Comparison of ENCODE assay signal across 8 mouse cellular contexts in genomic region chr7:44745076-44745475, GRCm38 (mm10). TPM values are rescaled to one million over a fixed set of nuclear protein-coding genes. Genes with fewer than 3 reads are reported as not detected.
DNase-seq lines count a peak whose midpoint lies in the region; ATAC-seq and TF ChIP-seq lines count a peak whose summit lies in the region.

No protein-coding gene starts in this region.

- TF ChIP-seq CTCF in ES-Bruce4 (IDR thresholded peaks at IDR 0.05; ENCODE audit: low read depth, low read length), result peak; percentile 82
- peak; percentile 91 for TF ChIP-seq CTCF in liver, embryonic 14.5 days (IDR thresholded peaks at IDR 0.05; ENCODE audit: low read depth)

- peaks cover 9% of the 10 kb centered on the region; the same call in 1 of the 2 replicates for H3K36me3 ChIP-seq in ES-Bruce4 (ENCODE audit: control insufficient read depth, insufficient read depth, low read length, poor library complexity, severe bottlenecking)
- H3K36me3 ChIP-seq in forebrain, embryonic 11.5 days (ENCODE audit: control insufficient read depth, insufficient read depth, low read length), result no peaks in the 10 kb centered on the region
- H3K36me3 ChIP-seq in heart, embryonic 16.5 days (ENCODE audit: control insufficient read depth, insufficient read depth), result no peaks in the 10 kb centered on the region
- H3K36me3 ChIP-seq in liver, embryonic 14.5 days (replicated peaks; ENCODE audit: control insufficient read depth, insufficient read depth, low read depth), result no peaks in the 10 kb centered on the region
- H3K36me3 ChIP-seq in stomach, embryonic 15.5 days, result no peaks in the 10 kb centered on the region

- no peak for TF ChIP-seq POLR2A in ES-Bruce4 (IDR thresholded peaks at IDR 0.05; ENCODE audit: insufficient read depth, low read length)

- H3K27ac ChIP-seq in ES-Bruce4 (ENCODE audit: insufficient read depth, low read length), result no peak overlapping the region
- peak overlapping the region; percentile 55; the same call in 1 of the 2 replicates for H3K27ac ChIP-seq in forebrain, embryonic 11.5 days (ENCODE audit: low read depth, low read length)
- H3K27ac ChIP-seq in heart, embryonic 16.5 days (ENCODE audit: low read length), result no peak overlapping the region
- H3K27ac ChIP-seq in liver, embryonic 14.5 days, result no peak overlapping the region
- no peak overlapping the region for H3K27ac ChIP-seq in stomach, embryonic 15.5 days

- no peaks in the 10 kb centered on the region for H3K27me3 ChIP-seq in ES-Bruce4 (ENCODE audit: control insufficient read depth, insufficient read depth, low read length, poor library complexity, severe bottlenecking)
- no peaks in the 10 kb centered on the region for H3K27me3 ChIP-seq in forebrain, embryonic 11.5 days (ENCODE audit: control insufficient read depth, insufficient read depth, low read length)
- H3K27me3 ChIP-seq in heart, embryonic 16.5 days (ENCODE audit: control insufficient read depth, insufficient read depth, low read length), result no peaks in the 10 kb centered on the region
- H3K27me3 ChIP-seq in liver, embryonic 14.5 days (ENCODE audit: control insufficient read depth, insufficient read depth, low read length), result no peaks in the 10 kb centered on the region
- no peaks in the 10 kb centered on the region for H3K27me3 ChIP-seq in stomach, embryonic 15.5 days (replicated peaks)

- H3K9ac ChIP-seq in ES-Bruce4 (ENCODE audit: low read depth, poor library complexity, severe bottlenecking), result peak overlapping the region; percentile 45; the same call in 1 of the 2 replicates
- peak overlapping the region; percentile 63 for H3K9ac ChIP-seq in forebrain, embryonic 11.5 days (ENCODE audit: low read length)
- peak overlapping the region; percentile 74 for H3K9ac ChIP-seq in heart, embryonic 16.5 days (ENCODE audit: low read length)
- H3K9ac ChIP-seq in liver, embryonic 14.5 days (replicated peaks), result no peak overlapping the region
- peak overlapping the region; percentile 43 for H3K9ac ChIP-seq in stomach, embryonic 15.5 days

- under 1% methylated on average over 18 of the region's 18 CpGs for WGBS in forebrain, embryonic 11.5 days
- WGBS in heart, embryonic 16.5 days, result under 1% methylated on average over 18 of the region's 18 CpGs
- WGBS in liver, embryonic 14.5 days (ENCODE audit: insufficient replicate concordance), result 2% methylated on average over 18 of the region's 18 CpGs
- under 1% methylated on average over 18 of the region's 18 CpGs for WGBS in stomach, embryonic 15.5 days

- H3K4me1 ChIP-seq in ES-Bruce4 (ENCODE audit: control insufficient read depth, insufficient read depth, low read length), result peaks cover 3% of the 10 kb centered on the region
- peaks cover 11% of the 10 kb centered on the region; the same call in 1 of the 2 replicates for H3K4me1 ChIP-seq in forebrain, embryonic 11.5 days (replicated peaks; ENCODE audit: control insufficient read depth, insufficient read depth, low read length)
- peaks cover 14% of the 10 kb centered on the region for H3K4me1 ChIP-seq in heart, embryonic 16.5 days (ENCODE audit: control insufficient read depth, insufficient read depth, low read length)
- H3K4me1 ChIP-seq in liver, embryonic 14.5 days (replicated peaks; ENCODE audit: control insufficient read depth in 2 of 2, insufficient read depth in 2 of 2, low read length in 1 of 2), result peaks cover 14 to 18% of the 10 kb centered on the region in 2 experiments
- H3K4me1 ChIP-seq in stomach, embryonic 15.5 days, result peaks cover 13% of the 10 kb centered on the region

- H3K4me2 ChIP-seq in forebrain, embryonic 11.5 days (ENCODE audit: low read depth, low read length, severe bottlenecking), result peak overlapping the region; percentile 66
- peak overlapping the region; percentile 90 for H3K4me2 ChIP-seq in heart, embryonic 16.5 days (ENCODE audit: low read depth, low read length)
- peak overlapping the region; percentile 53 for H3K4me2 ChIP-seq in liver, embryonic 14.5 days (ENCODE audit: low read depth)
- H3K4me2 ChIP-seq in stomach, embryonic 15.5 days, result peak overlapping the region; percentile 91

- peak; percentile 50 for DNase-seq in c-Kit-positive CD71-positive TER-119-negative erythroid progenitor cells, embryonic 14.5 days (ENCODE audit: low read depth)
- DNase-seq in forebrain, embryonic 11.5 days (ENCODE audit: low spot score), result peak; percentile 91
- peak; percentile 88 to 91 for DNase-seq in kidney, postnatal 25 days
- peak; percentile 41 to 59 (median 47) for DNase-seq in liver, embryonic 14.5 days (ENCODE audit: low read depth in 3 of 3, low spot score in 3 of 3)
- peak; percentile 82 for DNase-seq in neural tube, embryonic 10.5 days (ENCODE audit: extremely low spot score, low spot score)

- TF ChIP-seq EP300 in ES-Bruce4 (IDR thresholded peaks at IDR 0.05; ENCODE audit: insufficient read depth, low read depth, low read length), result no peak
- TF ChIP-seq EP300 in liver, embryonic 14.5 days (IDR thresholded peaks at IDR 0.05; ENCODE audit: low read depth), result no peak

- peak overlapping the region; percentile 73 for H3K4me3 ChIP-seq in ES-Bruce4 (ENCODE audit: low read depth, low read length)
- H3K4me3 ChIP-seq in forebrain, embryonic 11.5 days (ENCODE audit: low read depth, low read length), result peak overlapping the region; percentile 35
- H3K4me3 ChIP-seq in heart, embryonic 16.5 days (ENCODE audit: low read length), result peak overlapping the region; percentile 52
- peak overlapping the region; percentile 12 to 46; a peak in 3 of 4 replicates for H3K4me3 ChIP-seq in liver, embryonic 14.5 days (ENCODE audit: insufficient read depth in 1 of 2, low read depth in 2 of 2, low read length in 2 of 2)
- peak overlapping the region; percentile 42 for H3K4me3 ChIP-seq in stomach, embryonic 15.5 days (replicated peaks)

- peak; percentile 60 for ATAC-seq in forebrain, embryonic 11.5 days (replicated peaks; ENCODE audit: low FRiP score)
- ATAC-seq in heart, embryonic 16.5 days (replicated peaks; ENCODE audit: extremely low read depth, insufficient read depth, low FRiP score), result peak; percentile 42
- ATAC-seq in liver, embryonic 14.5 days (ENCODE audit: insufficient read depth), result no peak
- peak; percentile 57 for ATAC-seq in stomach, embryonic 15.5 days (ENCODE audit: insufficient read depth, low FRiP score, low read depth)

- H3K9me3 ChIP-seq in ES-Bruce4 (replicated peaks; ENCODE audit: control insufficient read depth, insufficient read depth, low read length, poor library complexity, severe bottlenecking), result no peaks in the 10 kb centered on the region
- H3K9me3 ChIP-seq in forebrain, embryonic 11.5 days (ENCODE audit: control insufficient read depth, low read length), result no peaks in the 10 kb centered on the region
- H3K9me3 ChIP-seq in heart, embryonic 16.5 days (replicated peaks; ENCODE audit: control insufficient read depth, low read length), result no peaks in the 10 kb centered on the region
- H3K9me3 ChIP-seq in liver, embryonic 14.5 days (ENCODE audit: control insufficient read depth, low read length), result no peaks in the 10 kb centered on the region
- H3K9me3 ChIP-seq in stomach, embryonic 15.5 days, result no peaks in the 10 kb centered on the region

RNA-seq across cellular contexts. Expression of gene Vrk3, which starts 3.1 kb away (rescaled TPM):
- polyA plus RNA-seq in ES-Bruce4 (2011; ENCODE audit: insufficient read depth, insufficient read length, low read depth, missing spikeins), result 52.2 and 62.7 TPM in 2 replicates
- 41.7 and 42.2 TPM in 2 replicates for polyA plus RNA-seq in forebrain, embryonic 11.5 days (2014; fragmentation: Nextera tagmentation; extraction: Ambion mirVana)
- polyA plus RNA-seq in heart, embryonic 16.5 days (2015; fragmentation: Nextera tagmentation; extraction: Ambion mirVana), result 35.9 and 36.5 TPM in 2 replicates
- polyA plus RNA-seq in liver, embryonic 14.5 days (2012; rRNA removed), result 22.2 and 23.7 TPM in 2 replicates
- 20.4 and 22.2 TPM in 2 replicates for polyA plus RNA-seq in liver, embryonic 14.5 days (2014; fragmentation: Nextera tagmentation; extraction: Ambion mirVana)
- 32.5 and 33.2 TPM in 2 replicates for polyA plus RNA-seq in stomach, embryonic 15.5 days (2015; fragmentation: Nextera tagmentation; extraction: Ambion mirVana)

RNA-seq across cellular contexts. Expression of gene Zfp473, which starts 5.8 kb away (rescaled TPM):
- polyA plus RNA-seq in ES-Bruce4 (2011; ENCODE audit: insufficient read depth, insufficient read length, low read depth, missing spikeins), result 24.4 and 28.4 TPM in 2 replicates
- polyA plus RNA-seq in forebrain, embryonic 11.5 days (2014; fragmentation: Nextera tagmentation; extraction: Ambion mirVana), result 3.9 and 4.4 TPM in 2 replicates
- polyA plus RNA-seq in heart, embryonic 16.5 days (2015; fragmentation: Nextera tagmentation; extraction: Ambion mirVana), result 0.54 and 0.80 TPM in 2 replicates
- polyA plus RNA-seq in liver, embryonic 14.5 days (2012; rRNA removed), result 0.79 and 0.96 TPM in 2 replicates
- 0.81 and 1.1 TPM in 2 replicates for polyA plus RNA-seq in liver, embryonic 14.5 days (2014; fragmentation: Nextera tagmentation; extraction: Ambion mirVana)
- 2.1 and 2.3 TPM in 2 replicates for polyA plus RNA-seq in stomach, embryonic 15.5 days (2015; fragmentation: Nextera tagmentation; extraction: Ambion mirVana)

RNA-seq across cellular contexts. Expression of gene Izumo2, which starts 36.5 kb away (rescaled TPM):
- polyA plus RNA-seq in ES-Bruce4 (2011; ENCODE audit: insufficient read depth, insufficient read length, low read depth, missing spikeins), result 1.8 and 2.2 TPM in 2 replicates
- polyA plus RNA-seq in forebrain, embryonic 11.5 days (2014; fragmentation: Nextera tagmentation; extraction: Ambion mirVana), result not detected in 2 replicates
- polyA plus RNA-seq in heart, embryonic 16.5 days (2015; fragmentation: Nextera tagmentation; extraction: Ambion mirVana), result not detected in 2 replicates
- polyA plus RNA-seq in liver, embryonic 14.5 days (2012; rRNA removed), result not detected in 2 replicates
- polyA plus RNA-seq in liver, embryonic 14.5 days (2014; fragmentation: Nextera tagmentation; extraction: Ambion mirVana), result not detected in 2 replicates
- not detected in 2 replicates for polyA plus RNA-seq in stomach, embryonic 15.5 days (2015; fragmentation: Nextera tagmentation; extraction: Ambion mirVana)
